Mouse (Mus musculus) intestine, embryonic 16.5 days (tissue): ENCODE measurements around the gene Fyn. TPM values are rescaled to one million over a fixed set of nuclear protein-coding genes. Genes with fewer than 3 reads are reported as not detected.

ENCODE experiments used
- ATAC-seq: fragments of 200-750 bp; cut with Nextera tagmentation; 2 replicates; pipeline ENCODE4 v1.8.0; 2017; ENCODE audit warnings: moderate TSS enrichment, moderate library complexity
- H3K27ac ChIP-seq: fragments of 300-500 bp; sonication (generic); 2 replicates; pipeline ENCODE4 v1.5.1; 2014; ENCODE audit warnings: mild to moderate bottlenecking, low read length
- H3K27me3 ChIP-seq: fragments of 300-500 bp; sonication (generic); replicated peaks from 2 replicates; pipeline ENCODE4 v1.6.1; 2014; ENCODE audit warnings: low read length, control low read depth, mixed read lengths; ENCODE audit not compliant: control insufficient read depth, insufficient read depth
- H3K36me3 ChIP-seq: fragments of 300-500 bp; sonication (generic); 2 replicates; pipeline ENCODE4 v1.6.1; 2014; ENCODE audit warnings: low read length, control low read depth; ENCODE audit not compliant: control insufficient read depth, insufficient read depth
- H3K4me1 ChIP-seq: fragments of 300-500 bp; sonication (generic); 2 replicates; pipeline ENCODE4 v1.6.1; 2014; ENCODE audit warnings: low read length, control low read depth, mixed read lengths; ENCODE audit not compliant: control insufficient read depth, insufficient read depth
- H3K4me2 ChIP-seq: fragments of 300-500 bp; sonication (generic); 2 replicates; pipeline ENCODE4 v1.6.1; 2014; ENCODE audit warnings: low read depth, low read length, control low read depth
- H3K4me3 ChIP-seq: fragments of 300-500 bp; sonication (generic); 2 replicates; pipeline ENCODE4 v1.5.1; 2014; ENCODE audit warnings: mild to moderate bottlenecking, low read length
- H3K9ac ChIP-seq: fragments of 300-500 bp; sonication (generic); 2 replicates; pipeline ENCODE4 v1.6.1; 2014; ENCODE audit warnings: low read depth, low read length
- H3K9me3 ChIP-seq: fragments of 300-500 bp; sonication (generic); 2 replicates; pipeline ENCODE4 v1.6.1; 2016; ENCODE audit warnings: low read length, control low read depth; ENCODE audit not compliant: control insufficient read depth
- WGBS: fragments of 180-500 bp; shearing (Covaris S2); extraction: QIAGEN DNeasy Blood & Tissue Kit; methylation state at CpG from one replicate; pipeline ENCODE4 v1.1.7; 2014; 5-methylcytosine and 5-hydroxymethylcytosine counted together
- polyA plus RNA-seq: library from polyadenylated mRNA; unstranded; fragments of >200 nt; fragmentation: Nextera tagmentation; extraction: Ambion mirVana; gene quantifications from 2 replicates; pipeline ENCODE4 v1.2.1, GENCODE M21; 2015

The Fyn gene
- polyA plus RNA-seq, 1 experiment from 2014 or later, result 16.1 TPM

DNA sequence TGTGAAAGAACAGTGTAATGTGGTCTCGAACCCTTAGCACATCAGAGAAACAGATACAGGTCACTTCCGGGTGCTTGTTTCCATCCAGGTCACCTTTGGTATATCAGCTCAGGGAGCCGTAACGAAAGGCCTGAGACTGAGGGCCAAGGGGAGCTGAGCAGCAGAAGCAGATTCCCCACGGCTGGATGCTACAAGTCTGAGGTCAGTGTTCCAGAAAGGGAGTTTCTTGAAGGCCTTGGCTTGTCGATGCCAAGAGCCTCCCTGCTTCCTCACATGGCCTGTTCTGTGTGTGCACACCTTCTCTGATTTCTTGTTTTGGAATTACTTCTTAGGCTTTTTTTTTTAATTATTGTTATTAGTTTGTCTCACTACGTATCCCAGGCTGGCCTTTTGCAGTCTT is 99.2 kb downstream of the Fyn start:
- H3K9me3 ChIP-seq, result no peaks in the 10 kb centered on the region
- H3K4me2 ChIP-seq, result no peak overlapping the region
- no peak for ATAC-seq
- peak overlapping the region; percentile 27; the same call in 1 of the 2 replicates for H3K27ac ChIP-seq
- H3K4me1 ChIP-seq, result peaks cover 15% of the 10 kb centered on the region
- WGBS, result 85% methylated on average over 7 of the region's 7 CpGs
- no peak overlapping the region for H3K4me3 ChIP-seq
- H3K27me3 ChIP-seq, result no peaks in the 10 kb centered on the region
- H3K9ac ChIP-seq, result no peak overlapping the region
- no peaks in the 10 kb centered on the region for H3K36me3 ChIP-seq

DNA sequence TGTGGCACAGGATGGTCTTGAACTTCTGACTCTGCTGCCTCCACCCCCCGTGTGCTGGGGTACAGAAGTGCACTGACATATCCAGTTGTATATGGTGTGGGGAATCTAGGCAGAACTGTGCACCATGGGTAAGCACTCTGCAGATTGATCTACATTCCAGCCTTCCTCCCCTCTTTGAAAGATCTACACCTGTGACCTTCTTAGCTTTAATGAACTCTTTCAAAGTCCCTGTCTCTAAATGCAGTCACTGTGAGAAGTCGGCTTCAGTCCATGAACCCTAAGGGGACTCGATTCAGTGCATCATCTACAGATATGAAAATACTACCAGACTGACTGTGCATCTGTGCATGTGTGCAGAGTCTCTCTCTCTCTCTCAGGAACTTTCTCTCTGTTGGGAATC is 99.9 kb downstream of the Fyn start:
- no peak overlapping the region for H3K4me3 ChIP-seq
- peaks cover 13% of the 10 kb centered on the region for H3K4me1 ChIP-seq
- H3K27me3 ChIP-seq, result no peaks in the 10 kb centered on the region
- no peaks in the 10 kb centered on the region for H3K36me3 ChIP-seq
- no peaks in the 10 kb centered on the region for H3K9me3 ChIP-seq
- no peak for ATAC-seq
- no peak overlapping the region for H3K9ac ChIP-seq
- 91% methylated on average over 3 of the region's 3 CpGs for WGBS
- H3K4me2 ChIP-seq, result no peak overlapping the region
- H3K27ac ChIP-seq, result no peak overlapping the region

DNA sequence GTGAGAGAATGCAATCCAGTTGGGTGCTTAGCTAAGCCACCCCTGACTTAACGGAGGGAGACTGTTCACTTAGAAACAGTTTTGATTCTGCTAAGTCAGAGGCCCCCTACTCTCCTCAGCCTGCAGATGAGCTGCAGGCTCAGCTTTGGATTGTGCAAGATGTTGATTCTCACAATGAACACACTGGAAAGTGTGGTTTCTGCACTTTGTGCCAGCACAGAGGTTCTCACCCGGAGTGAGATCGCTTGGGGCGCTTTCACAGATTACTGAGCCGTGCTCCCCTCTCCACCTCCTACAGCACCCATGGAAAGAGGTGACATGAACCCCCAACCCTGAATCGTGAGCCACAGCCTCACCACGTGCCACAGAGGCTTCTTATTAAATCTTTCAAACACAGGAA is 100.7 kb downstream of the Fyn start:
- no peak overlapping the region for H3K4me3 ChIP-seq
- H3K27ac ChIP-seq, result no peak overlapping the region
- H3K4me1 ChIP-seq, result peaks cover 13% of the 10 kb centered on the region
- no peak overlapping the region for H3K4me2 ChIP-seq
- 82% methylated on average over 7 of the region's 7 CpGs for WGBS
- no peak overlapping the region for H3K9ac ChIP-seq
- ATAC-seq, result no peak
- H3K36me3 ChIP-seq, result no peaks in the 10 kb centered on the region
- no peaks in the 10 kb centered on the region for H3K9me3 ChIP-seq
- no peaks in the 10 kb centered on the region for H3K27me3 ChIP-seq

DNA sequence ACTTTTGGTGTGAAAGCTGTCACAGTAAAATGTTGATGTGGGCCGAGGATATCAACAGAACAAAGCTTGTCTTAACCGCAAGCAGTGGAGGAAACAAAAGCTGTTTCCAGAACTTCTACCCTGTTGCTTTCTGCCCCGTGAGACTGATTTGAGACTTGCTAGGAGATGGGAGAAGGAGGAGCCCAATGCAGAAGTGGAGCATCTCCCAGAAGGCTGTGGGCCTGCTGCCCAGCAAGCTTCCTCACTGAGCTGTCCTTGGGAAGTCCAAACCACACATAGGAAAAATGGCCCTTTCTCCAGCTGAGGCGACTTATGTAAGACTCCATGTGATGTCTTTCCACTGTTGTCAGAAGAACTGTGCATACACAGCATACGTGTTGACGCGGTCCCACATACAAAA is 101.7 kb downstream of the Fyn start:
- Histone ChIP-seq H3K4me3 (no peak overlapping the region), H3K9me3 (no peaks in the 10 kb centered on the region), H3K36me3 (no peaks in the 10 kb centered on the region), H3K4me1 (peaks cover 13% of the 10 kb centered on the region), H3K27me3 (no peaks in the 10 kb centered on the region), H3K9ac (no peak overlapping the region), H3K4me2 (no peak overlapping the region), H3K27ac (no peak overlapping the region)
- WGBS, result 87% methylated on average over 7 of the region's 7 CpGs
- ATAC-seq, result no peak

DNA sequence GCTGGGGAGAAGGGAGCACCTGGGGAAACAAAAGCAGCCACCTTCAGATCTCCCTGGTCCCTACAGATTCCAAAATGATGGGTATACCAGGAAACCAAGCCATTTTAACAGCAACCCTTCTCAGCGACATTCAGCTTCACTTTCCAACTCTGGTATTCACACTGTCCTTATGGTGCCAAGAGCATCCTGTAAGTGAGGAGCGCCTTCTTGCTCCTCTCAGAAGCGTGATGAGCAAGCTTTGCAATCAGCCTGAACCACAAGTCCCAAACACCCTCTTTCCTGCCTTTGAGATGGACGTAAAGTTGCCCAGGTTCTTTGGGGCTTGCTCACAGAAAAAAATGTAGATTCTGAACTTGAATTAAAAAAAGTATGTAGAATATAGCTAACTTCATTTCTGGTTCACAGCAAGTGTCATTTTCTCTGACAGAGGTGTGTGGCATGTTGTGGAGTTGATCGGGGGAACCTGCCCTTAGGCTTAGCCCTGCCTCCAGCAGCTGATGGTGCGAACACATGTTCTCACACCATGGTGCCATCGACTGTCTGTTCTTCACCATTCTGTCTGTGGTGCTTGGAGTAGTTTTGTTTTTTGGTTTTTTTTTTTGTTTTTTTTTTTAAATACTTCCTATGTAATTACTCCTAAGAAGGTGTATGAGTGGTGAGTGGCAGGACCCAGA is 102.5 kb downstream of the Fyn start:
- Histone ChIP-seq H3K36me3 (no peaks in the 10 kb centered on the region), H3K9ac (no peak overlapping the region), H3K9me3 (no peaks in the 10 kb centered on the region), H3K27ac (no peak overlapping the region), H3K4me2 (no peak overlapping the region), H3K4me3 (no peak overlapping the region), H3K4me1 (peaks cover 13% of the 10 kb centered on the region), H3K27me3 (no peaks in the 10 kb centered on the region)
- WGBS, result 80% methylated on average over 7 of the region's 7 CpGs
- ATAC-seq, result no peak

DNA sequence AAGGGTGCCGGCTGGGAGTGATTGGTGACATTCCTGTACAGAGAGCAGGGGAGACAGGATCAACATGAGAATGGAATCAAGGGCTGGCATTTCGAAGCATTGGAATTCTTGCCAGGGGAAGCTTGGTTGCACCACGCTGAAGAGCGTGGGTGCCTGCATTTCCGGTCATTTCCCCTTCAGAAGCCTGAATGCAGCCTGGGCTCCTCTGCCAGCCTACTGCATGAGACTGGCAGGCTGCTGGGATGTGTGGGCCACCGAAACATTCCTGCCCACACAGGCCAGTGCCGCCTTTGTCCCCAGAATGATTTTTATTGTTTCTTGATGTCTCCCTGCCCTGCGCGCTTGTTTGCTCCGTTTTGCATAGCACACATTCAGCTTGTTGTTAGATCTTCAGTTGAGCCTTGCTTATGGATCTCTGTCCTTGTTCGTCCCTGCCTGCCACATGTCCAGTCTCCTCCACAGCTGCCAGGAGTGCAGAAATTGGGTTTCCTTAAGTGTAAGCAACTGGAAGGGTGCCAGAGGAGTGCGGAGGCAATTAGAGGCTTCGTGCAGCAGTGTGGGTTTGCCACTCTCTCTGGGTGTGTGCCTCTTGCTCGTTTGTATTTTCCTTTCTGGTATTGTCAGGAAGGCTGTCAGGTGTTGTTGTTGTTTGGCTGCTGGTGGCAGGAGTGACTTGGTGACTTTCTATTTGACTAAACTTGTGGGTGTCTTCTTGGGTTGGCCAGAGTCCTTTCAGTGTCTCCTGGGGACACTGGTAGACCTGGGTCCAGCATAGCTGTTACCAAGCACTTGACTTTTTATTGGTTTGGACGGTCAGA is 103.3 kb downstream of the Fyn start:
- H3K4me1 ChIP-seq, result peaks cover 13% of the 10 kb centered on the region
- 0 out of 2 replicates have a peak, but pooled peaks have one; percentile 26 for ATAC-seq
- H3K4me3 ChIP-seq, result no peak overlapping the region
- 62% methylated on average over 15 of the region's 15 CpGs for WGBS
- no peaks in the 10 kb centered on the region for H3K9me3 ChIP-seq
- H3K36me3 ChIP-seq, result no peaks in the 10 kb centered on the region
- no peak overlapping the region for H3K4me2 ChIP-seq
- no peak overlapping the region for H3K9ac ChIP-seq
- no peaks in the 10 kb centered on the region for H3K27me3 ChIP-seq
- no peak overlapping the region; the same call in 1 of the 2 replicates for H3K27ac ChIP-seq

DNA sequence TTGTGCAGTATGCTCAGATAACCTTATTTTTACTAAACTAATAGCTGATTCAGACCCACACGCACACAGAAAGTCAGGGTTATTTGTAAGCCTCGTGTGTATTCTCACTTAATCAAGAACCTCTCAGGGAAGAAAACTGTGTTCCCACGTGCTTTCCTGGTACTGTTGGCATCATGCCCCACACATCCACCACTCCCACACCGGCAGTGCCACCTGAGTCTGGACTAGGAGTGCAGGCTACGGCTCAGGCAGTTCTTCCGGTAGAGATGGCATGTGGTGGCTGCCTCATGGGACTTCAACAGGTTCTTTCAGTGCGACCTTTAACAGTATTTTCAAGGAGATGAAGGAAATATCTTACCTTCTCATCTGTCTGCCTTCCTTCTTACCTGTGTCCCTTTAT is 104.3 kb downstream of the Fyn start:
- Histone ChIP-seq H3K27me3 (no peaks in the 10 kb centered on the region), H3K27ac (no peak overlapping the region), H3K36me3 (no peaks in the 10 kb centered on the region), H3K9me3 (no peaks in the 10 kb centered on the region), H3K4me3 (no peak overlapping the region), H3K9ac (no peak overlapping the region), H3K4me1 (peaks cover 9% of the 10 kb centered on the region), H3K4me2 (no peak overlapping the region)
- peak; percentile 42; the same call in 1 of the 2 replicates for ATAC-seq
- 71% methylated on average over 7 of the region's 7 CpGs for WGBS

DNA sequence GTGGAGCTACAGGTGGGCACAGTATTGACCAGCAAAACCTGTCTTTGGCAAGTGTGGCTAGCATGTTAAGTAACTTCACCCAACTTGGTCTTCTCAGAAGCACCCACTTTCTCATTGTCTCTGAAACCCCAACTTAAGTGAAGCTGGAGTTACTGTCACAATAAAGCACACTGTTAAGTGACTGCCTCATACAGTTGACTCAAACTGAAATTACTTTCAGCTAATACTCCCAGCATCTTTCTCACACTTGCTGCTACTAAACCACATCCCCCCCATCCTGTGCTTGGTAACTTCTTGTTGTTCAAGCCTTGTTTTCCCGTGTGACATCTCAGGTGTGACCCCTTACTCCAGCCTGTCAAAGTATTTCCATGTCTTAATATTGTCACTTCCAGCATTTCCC is 110.7 kb downstream of the Fyn start:
- WGBS, result 75% methylated on average over 1 of the region's 1 CpGs
- ATAC-seq, result no peak

DNA sequence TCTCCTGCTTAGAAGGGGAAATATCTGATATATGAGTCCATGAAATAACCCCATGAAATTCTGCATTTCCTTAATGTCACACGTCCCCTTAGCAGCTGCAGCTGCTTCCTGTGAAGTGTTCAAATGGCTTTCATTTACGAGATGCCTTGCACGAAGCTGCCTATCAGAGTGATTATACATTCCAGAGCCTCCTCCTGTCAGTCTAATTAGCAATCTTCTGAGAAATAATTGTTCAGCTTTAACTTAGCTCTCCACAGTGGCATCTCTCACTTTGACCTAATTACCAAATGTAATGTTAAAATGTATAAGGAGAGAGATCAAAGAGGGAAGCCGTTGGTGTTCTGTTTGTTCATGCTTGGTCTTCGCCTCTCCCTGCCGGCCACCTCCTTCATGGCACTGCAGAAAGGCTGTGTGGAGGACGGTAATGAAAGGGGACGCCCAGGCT is 115.7 kb downstream of the Fyn start:
- H3K9ac ChIP-seq, result no peak overlapping the region
- peaks cover 4% of the 10 kb centered on the region; the same call in 1 of the 2 replicates for H3K36me3 ChIP-seq
- no peak overlapping the region for H3K4me2 ChIP-seq
- 41% methylated on average over 8 of the region's 8 CpGs for WGBS
- no peaks in the 10 kb centered on the region for H3K9me3 ChIP-seq
- H3K4me3 ChIP-seq, result no peak overlapping the region
- H3K4me1 ChIP-seq, result peaks cover 22% of the 10 kb centered on the region
- H3K27me3 ChIP-seq, result no peaks in the 10 kb centered on the region
- no peak overlapping the region for H3K27ac ChIP-seq
- ATAC-seq, result no peak

More for the DNA sequence above, 110.7 kb downstream of the Fyn start:
- H3K9ac ChIP-seq, result no peak overlapping the region
- H3K36me3 ChIP-seq, result peaks cover 4% of the 10 kb centered on the region; the same call in 1 of the 2 replicates
- H3K9me3 ChIP-seq, result no peaks in the 10 kb centered on the region
- H3K4me3 ChIP-seq, result no peak overlapping the region
- no peaks in the 10 kb centered on the region for H3K27me3 ChIP-seq
- no peak overlapping the region for H3K4me2 ChIP-seq
- H3K4me1 ChIP-seq, result peaks cover 4% of the 10 kb centered on the region
- no peak overlapping the region for H3K27ac ChIP-seq
